Mouse (Mus musculus) erythroblast, embryonic 14.5 days (primary cell): ENCODE data around the gene Actl9. TPM values are rescaled to one million over a fixed set of nuclear protein-coding genes. Genes with fewer than 3 reads are reported as not detected.

Source experiments
- H3K27me3 ChIP-seq: 2 replicates; pipeline ENCODE4 v1.6.1; 2012; ENCODE audit warnings: inconsistent platforms; ENCODE audit not compliant: control insufficient read depth
- H3K36me3 ChIP-seq: 2 replicates; pipeline ENCODE4 v1.6.1; 2012; ENCODE audit warnings: mild to moderate bottlenecking, inconsistent platforms; ENCODE audit not compliant: control insufficient read depth
- H3K4me1 ChIP-seq: 2 replicates; pipeline ENCODE4 v1.6.1; 2012; ENCODE audit warnings: inconsistent platforms; ENCODE audit not compliant: control insufficient read depth
- H3K4me3 ChIP-seq: replicated peaks from 2 replicates; pipeline ENCODE3; 2012; ENCODE audit warnings: moderate library complexity, mild to moderate bottlenecking, inconsistent platforms
- H3K9me3 ChIP-seq: 2 replicates; pipeline ENCODE4 v1.6.1; 2012; ENCODE audit warnings: low read length, inconsistent platforms, mixed read lengths; ENCODE audit not compliant: control insufficient read depth
- GATA1 ChIP-seq: IDR thresholded peaks from 2 replicates; pipeline ENCODE4 v1.6.1; 2012; ENCODE audit warnings: low read length, inconsistent platforms, mixed read lengths
- TAL1 ChIP-seq: IDR thresholded peaks from 3 replicates; pipeline ENCODE4 v1.6.1; 2012; ENCODE audit warnings: low read length, inconsistent platforms, mixed read lengths
- polyA plus RNA-seq: library from polyadenylated mRNA; stranded (reverse); fragments of >175 nt; gene quantifications from 2 replicates; pipeline ENCODE4 v1.2.3, GENCODE M21; 2012

The Actl9 gene
- polyA plus RNA-seq: not detected in 2 replicates

DNA sequence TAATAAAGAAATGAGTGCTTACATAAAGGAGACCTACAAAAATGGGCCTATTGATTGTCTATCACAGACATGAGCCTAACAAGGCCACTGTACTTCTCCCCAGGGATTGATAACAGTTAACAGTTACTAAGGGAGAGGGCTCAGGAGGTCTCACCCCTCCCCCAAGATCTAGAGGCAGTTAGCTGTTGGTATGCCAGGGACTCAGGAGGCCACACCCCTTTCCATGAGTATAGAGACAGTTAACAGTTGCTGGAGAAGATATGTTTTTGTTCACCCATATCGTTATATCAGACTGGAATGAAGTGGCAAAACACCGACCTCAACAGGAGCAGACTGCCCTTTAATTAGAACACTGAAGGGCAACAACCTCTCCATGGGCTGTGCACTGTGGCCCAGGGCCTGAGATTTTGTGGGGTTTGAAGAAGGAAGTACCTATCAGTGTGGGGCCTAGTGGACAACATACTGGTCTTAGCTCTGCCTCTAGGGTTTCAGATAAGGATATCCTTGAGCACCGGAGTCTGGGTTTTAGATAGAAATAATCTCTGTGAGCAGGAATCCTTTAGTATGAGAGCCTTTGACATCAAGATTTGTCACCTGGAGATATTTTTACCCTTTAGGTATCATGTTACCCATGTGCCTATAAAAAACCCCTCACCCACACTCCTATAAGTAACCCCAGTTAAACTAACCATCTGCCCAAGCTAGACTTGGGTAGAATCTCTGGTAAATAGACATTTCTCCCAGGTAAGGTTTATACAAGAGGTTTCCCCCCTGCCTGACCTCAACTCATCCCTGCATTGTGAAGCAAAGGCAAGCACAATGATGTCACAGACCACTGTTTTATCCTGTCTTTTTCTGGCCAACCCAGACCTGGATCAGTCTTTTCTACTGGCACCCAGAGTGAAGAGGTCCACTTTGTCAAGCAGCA, at the start of gene Actl9:
Gene Actl9, plus strand, starts transcription at position 878 of the 928 bp plus-strand sequence.
- TF ChIP-seq GATA1 (no peak), TAL1 (no peak)
- H3K4me3 ChIP-seq: no peak within 1 kb of the TSS
- peaks cover 12% of the 10 kb centered on the region for H3K4me1 ChIP-seq
- no peaks in the 10 kb centered on the region for H3K27me3 ChIP-seq
- no peaks in the 10 kb centered on the region for H3K36me3 ChIP-seq
- no peaks in the 10 kb centered on the region for H3K9me3 ChIP-seq

DNA sequence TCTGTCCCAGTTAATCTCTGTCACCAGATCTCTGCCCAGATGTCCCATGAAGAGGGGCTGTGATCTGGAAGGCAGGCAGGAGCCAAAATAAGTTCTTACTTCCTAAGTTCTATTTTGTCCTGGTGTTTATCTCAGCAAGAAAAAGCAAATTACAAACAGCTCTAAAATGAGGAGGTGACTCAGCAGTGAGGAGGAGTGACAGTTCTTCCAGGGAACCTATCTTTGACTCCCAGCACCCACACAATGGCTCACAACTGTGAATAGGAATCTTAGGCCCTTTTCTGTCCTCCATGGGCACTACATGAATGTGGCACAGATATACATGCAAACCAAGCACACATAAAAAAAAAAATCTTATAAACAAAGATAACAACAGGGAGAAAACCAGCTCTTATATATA, 47.0 kb upstream of the Actl9 start:
- Histone ChIP-seq H3K4me3 (no peak overlapping the region), H3K36me3 (peaks cover 56% of the 10 kb centered on the region), H3K27me3 (no peaks in the 10 kb centered on the region), H3K9me3 (no peaks in the 10 kb centered on the region), H3K4me1 (peaks cover 2% of the 10 kb centered on the region; the same call in 1 of the 2 replicates)
- TF ChIP-seq TAL1: no peak
- no peak for TF ChIP-seq GATA1

DNA sequence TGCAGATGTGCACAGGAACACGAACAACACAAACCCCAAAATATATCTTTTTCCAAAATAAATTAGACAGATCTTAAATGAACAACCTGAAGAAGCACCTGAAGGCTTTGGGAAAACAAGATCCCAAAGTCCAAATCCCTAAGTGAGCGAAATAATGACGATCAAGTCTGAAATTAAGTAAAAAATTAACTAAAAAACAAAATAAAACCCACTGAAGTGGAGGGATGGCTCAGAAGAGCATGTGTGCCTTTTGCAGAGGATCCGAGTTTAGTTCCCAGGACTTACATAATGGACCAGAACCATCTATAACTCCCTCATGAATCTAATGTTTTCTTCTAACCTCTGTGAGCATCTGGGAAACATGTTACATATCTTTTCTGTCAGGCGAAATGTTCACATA, 40.4 kb upstream of the Actl9 start:
- TF ChIP-seq GATA1: no peak
- no peak for TF ChIP-seq TAL1
- H3K27me3 ChIP-seq: peaks cover 3% of the 10 kb centered on the region; the same call in 1 of the 2 replicates
- H3K4me3 ChIP-seq: no peak overlapping the region
- H3K4me1 ChIP-seq: peaks cover 22% of the 10 kb centered on the region
- no peaks in the 10 kb centered on the region; the same call in 1 of the 2 replicates for H3K9me3 ChIP-seq
- peaks cover 9% of the 10 kb centered on the region for H3K36me3 ChIP-seq

DNA sequence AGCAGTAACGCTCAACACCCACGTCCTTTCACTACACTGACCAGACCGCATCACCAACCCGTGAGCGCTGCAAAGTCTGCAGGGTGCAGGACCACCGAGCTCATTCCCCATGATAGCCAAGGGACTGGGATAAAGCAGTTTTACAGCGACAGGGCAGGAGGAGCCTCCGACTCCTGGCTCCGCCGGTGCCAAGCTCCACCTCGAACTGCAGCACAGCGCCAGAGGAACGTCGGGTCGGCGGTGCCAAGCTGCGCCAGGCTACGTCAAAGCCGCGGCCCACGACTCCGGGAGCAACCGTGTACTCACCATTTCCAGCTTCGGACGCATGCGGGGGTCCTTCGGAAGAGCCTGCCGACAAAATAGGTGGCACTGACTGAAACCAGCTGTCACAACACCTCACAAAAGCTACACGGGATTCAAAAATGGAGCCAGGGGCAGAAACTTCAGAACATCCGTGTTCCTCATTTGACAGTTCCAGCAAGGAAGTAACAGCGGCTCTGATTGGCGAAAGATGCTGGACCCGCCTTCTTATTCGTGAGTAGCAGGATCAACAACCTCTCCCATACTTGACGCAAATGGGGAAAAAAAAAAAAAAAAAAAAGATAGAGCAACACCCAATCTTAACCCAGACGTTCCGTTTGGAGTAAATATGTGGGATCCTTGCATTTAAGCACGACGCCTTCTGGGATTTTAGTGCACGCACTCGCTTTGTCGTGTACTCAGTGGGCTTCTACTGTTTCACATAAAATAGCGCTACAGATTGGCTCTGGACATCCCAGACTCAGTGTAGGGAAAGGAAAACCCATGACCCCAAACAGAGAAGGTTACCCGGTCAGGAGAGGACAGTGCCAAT, 38.3 kb upstream of the Actl9 start, which contains the start of gene Zfp101:
Gene Zfp101, minus strand, starts transcription at position 460 of the 853 bp plus-strand sequence.
- no peaks in the 10 kb centered on the region; the same call in 1 of the 2 replicates for H3K9me3 ChIP-seq
- H3K36me3 ChIP-seq: peaks cover 7% of the 10 kb centered on the region
- TF ChIP-seq GATA1 (no peak), TAL1 (no peak)
- peaks cover 22% of the 10 kb centered on the region for H3K4me1 ChIP-seq
- peak within 1 kb of the TSS; percentile 100 for H3K4me3 ChIP-seq
- H3K27me3 ChIP-seq: peaks cover 12% of the 10 kb centered on the region

DNA sequence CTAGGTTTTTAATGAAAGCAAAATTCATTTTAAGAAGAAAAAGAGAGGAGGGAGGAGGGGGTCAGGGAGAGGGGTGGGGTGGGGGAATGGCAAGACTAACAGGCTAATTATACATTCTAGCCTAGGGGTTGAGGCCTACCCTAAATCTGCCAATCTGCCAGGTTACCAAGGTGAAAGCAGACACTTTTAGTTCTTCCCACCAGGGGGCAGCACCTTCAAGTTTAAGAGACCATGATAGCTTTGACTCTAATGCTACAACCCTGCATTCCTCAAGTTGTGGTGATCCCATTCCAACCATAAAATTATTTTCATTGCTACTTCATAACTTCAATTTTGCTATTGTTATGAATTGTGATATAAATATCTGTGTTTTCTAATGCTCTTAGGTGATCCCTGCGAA, 6.5 kb downstream of the Actl9 start:
- peaks cover 7% of the 10 kb centered on the region for H3K4me1 ChIP-seq
- no peaks in the 10 kb centered on the region for H3K36me3 ChIP-seq
- TF ChIP-seq GATA1 (no peak), TAL1 (no peak)

DNA sequence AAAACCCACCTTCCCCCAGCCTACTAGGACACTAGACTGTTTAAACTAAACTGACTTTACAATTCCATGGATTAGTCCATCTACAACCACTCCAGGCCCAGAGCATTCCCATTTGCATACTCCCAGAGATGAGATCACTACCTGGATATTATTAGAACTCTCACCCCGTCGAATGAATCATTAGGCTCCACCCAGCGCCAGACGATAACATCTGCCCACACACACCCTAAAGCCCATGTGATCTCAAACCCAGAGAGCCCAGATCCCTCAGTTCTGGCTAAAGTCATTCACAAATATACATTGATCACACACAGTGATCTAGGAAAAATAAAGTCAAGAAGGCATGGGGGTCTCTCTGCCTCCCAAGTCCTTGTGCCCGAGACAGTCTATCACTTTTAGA, 7.2 kb downstream of the Actl9 start:
- TF ChIP-seq TAL1 (no peak), GATA1 (no peak)
- no peak overlapping the region for H3K4me3 ChIP-seq
- no peaks in the 10 kb centered on the region for H3K9me3 ChIP-seq
- peaks cover 7% of the 10 kb centered on the region for H3K4me1 ChIP-seq
- no peaks in the 10 kb centered on the region for H3K36me3 ChIP-seq
- H3K27me3 ChIP-seq: no peaks in the 10 kb centered on the region

More for the DNA sequence above, 6.5 kb downstream of the Actl9 start:
- no peaks in the 10 kb centered on the region for H3K9me3 ChIP-seq
- H3K27me3 ChIP-seq: no peaks in the 10 kb centered on the region
- no peak overlapping the region for H3K4me3 ChIP-seq

DNA sequence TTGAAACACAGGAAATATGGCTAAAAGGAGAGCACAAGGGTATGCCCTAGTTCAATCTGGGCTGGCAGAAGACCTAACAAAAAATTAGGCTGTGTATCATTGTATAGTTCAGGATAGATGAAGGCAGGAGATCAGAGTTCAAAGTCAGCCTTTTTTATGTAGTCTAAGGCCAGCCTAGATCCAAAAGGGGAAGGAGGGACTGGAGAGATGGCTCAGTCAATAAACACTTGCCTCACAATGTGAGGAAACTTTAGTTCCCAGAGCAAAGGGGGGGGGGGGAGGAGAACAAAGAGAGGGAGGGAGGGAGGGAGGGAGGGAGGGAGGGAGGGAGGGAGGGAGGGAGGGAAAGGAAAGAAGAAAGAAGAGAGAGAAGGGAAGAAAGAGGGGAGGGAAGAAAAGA, 8.5 kb downstream of the Actl9 start:
- H3K27me3 ChIP-seq: no peaks in the 10 kb centered on the region
- no peaks in the 10 kb centered on the region for H3K9me3 ChIP-seq
- TF ChIP-seq TAL1: no peak
- TF ChIP-seq GATA1: no peak
- no peak overlapping the region for H3K4me3 ChIP-seq
- no peaks in the 10 kb centered on the region for H3K36me3 ChIP-seq
- H3K4me1 ChIP-seq: peaks cover 7% of the 10 kb centered on the region

DNA sequence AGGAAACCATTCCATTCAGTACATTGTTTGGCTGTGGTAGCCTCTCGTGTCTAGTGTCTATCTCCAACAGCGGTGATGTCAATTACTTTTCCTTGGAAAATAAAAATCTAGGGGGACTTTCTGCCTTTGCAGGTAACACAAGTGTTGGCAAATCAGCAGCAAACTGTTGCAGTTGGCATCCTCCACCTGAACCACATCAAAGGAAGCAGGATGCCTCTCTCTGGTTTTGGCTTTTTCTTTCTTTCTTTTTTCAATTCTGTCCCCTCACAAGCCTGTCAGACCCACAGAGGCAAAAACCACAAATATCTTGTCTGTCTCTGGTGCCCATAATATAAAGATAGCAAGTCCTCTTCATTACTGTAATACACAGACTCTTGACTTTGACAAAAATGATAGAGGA, 23.9 kb downstream of the Actl9 start:
- no peak overlapping the region for H3K4me3 ChIP-seq
- H3K36me3 ChIP-seq: no peaks in the 10 kb centered on the region
- H3K4me1 ChIP-seq: no peaks in the 10 kb centered on the region
- no peaks in the 10 kb centered on the region for H3K9me3 ChIP-seq
- 0 out of 2 replicates have a peak, but pooled peaks cover 2% of the 10 kb centered on the region for H3K27me3 ChIP-seq
- TF ChIP-seq TAL1: no peak
- TF ChIP-seq GATA1: no peak

DNA sequence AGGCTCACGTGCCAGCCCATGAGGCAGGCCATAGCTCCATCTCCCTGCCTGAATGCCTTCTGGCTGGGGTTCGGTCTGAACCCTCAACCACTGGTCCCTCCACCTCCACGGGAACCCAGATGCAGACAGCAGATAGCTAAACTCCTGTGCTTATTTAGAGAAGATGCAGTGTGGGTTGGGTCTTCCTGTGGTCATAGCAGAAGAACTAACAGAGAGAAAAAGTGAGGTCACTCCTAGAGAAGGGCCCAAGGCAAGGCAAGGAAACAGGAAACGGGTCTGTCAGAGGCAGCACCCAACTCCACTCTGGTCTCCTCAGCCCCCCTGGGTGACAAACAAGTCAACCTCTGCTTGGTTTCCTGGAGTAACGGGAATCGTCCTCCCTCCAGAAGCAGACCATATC, 38.5 kb downstream of the Actl9 start:
- H3K27me3 ChIP-seq: no peaks in the 10 kb centered on the region
- H3K9me3 ChIP-seq: no peaks in the 10 kb centered on the region
- H3K4me3 ChIP-seq: no peak overlapping the region
- H3K4me1 ChIP-seq: no peaks in the 10 kb centered on the region
- TF ChIP-seq GATA1: no peak
- TF ChIP-seq TAL1: no peak
- H3K36me3 ChIP-seq: no peaks in the 10 kb centered on the region

Other genes starting within 250 kb of the Actl9 start
- gene Olfr239, start 241.6 kb upstream of the Actl9 start, polyA plus RNA-seq: not detected in 2 replicates
- not detected in 2 replicates for gene Olfr1564, start 211.2 kb upstream of the Actl9 start, polyA plus RNA-seq
- gene Zfp955a, start 177.8 kb upstream of the Actl9 start, polyA plus RNA-seq: 0.02 TPM in 1 of 2 replicates, not detected in the other
- gene Olfr63, start 168.2 kb upstream of the Actl9 start, polyA plus RNA-seq: not detected in 2 replicates
- gene Zfp955b, start 143.4 kb upstream of the Actl9 start, polyA plus RNA-seq: 0.01 and 0.02 TPM in 2 replicates
- 0.03 TPM in 1 of 2 replicates, not detected in the other for gene Zfp81, start 74.0 kb upstream of the Actl9 start, polyA plus RNA-seq
- gene Zfp101, start 38.3 kb upstream of the Actl9 start, polyA plus RNA-seq: 0.04 and 0.07 TPM in 2 replicates
- gene Adamts10, start 91.3 kb downstream of the Actl9 start, polyA plus RNA-seq: 0.04 and 0.12 TPM in 2 replicates
- gene Myo1f, start 122.8 kb downstream of the Actl9 start, polyA plus RNA-seq: 0.06 TPM in 2 replicates
- 14.9 and 17.2 TPM in 2 replicates for gene Zfp414, start 196.2 kb downstream of the Actl9 start, polyA plus RNA-seq
- 0.09 and 0.12 TPM in 2 replicates for gene Pram1, start 205.2 kb downstream of the Actl9 start, polyA plus RNA-seq